Mouse (Mus musculus) limb, embryonic 12.5 days (tissue): Measurements from ENCODE around the gene Gm42906. TPM values are rescaled to one million over a fixed set of nuclear protein-coding genes. Genes with fewer than 3 reads are reported as not detected.

Experiments
- ATAC-seq: fragments of 200-750 bp; cut with Nextera tagmentation; 2 replicates; pipeline ENCODE4 v1.8.0; 2017; ENCODE audit warnings: low read depth, moderate TSS enrichment; ENCODE audit not compliant: insufficient number of reproducible peaks, insufficient read depth, low FRiP score, low TSS enrichment
- H3K27ac ChIP-seq: fragments of 300-500 bp; sonication (generic); 2 replicates; pipeline ENCODE4 v1.5.1; 2016; ENCODE audit warnings: mild to moderate bottlenecking, moderate library complexity
- H3K27me3 ChIP-seq: fragments of 300-500 bp; sonication (generic); 2 replicates; pipeline ENCODE4 v1.6.1; 2016; ENCODE audit warnings: mild to moderate bottlenecking, moderate library complexity
- H3K36me3 ChIP-seq: fragments of 300-500 bp; sonication (generic); 2 replicates; pipeline ENCODE4 v1.6.1; 2016; ENCODE audit warnings: mild to moderate bottlenecking, moderate library complexity
- H3K4me1 ChIP-seq: fragments of 300-500 bp; sonication (generic); replicated peaks from 2 replicates; pipeline ENCODE4 v1.6.1; 2016
- H3K4me2 ChIP-seq: fragments of 300-500 bp; sonication (generic); 2 replicates; pipeline ENCODE4 v1.6.1; 2016; ENCODE audit warnings: mild to moderate bottlenecking, moderate library complexity
- H3K4me3 ChIP-seq: fragments of 300-500 bp; sonication (generic); replicated peaks from 2 replicates; pipeline ENCODE4 v1.5.1; 2016; ENCODE audit warnings: mild to moderate bottlenecking
- H3K9ac ChIP-seq: fragments of 300-500 bp; sonication (generic); replicated peaks from 2 replicates; pipeline ENCODE4 v1.6.1; 2016; ENCODE audit warnings: mild to moderate bottlenecking, moderate library complexity
- H3K9me3 ChIP-seq: fragments of 300-500 bp; sonication (generic); 2 replicates; pipeline ENCODE4 v1.6.1; 2016; ENCODE audit warnings: mild to moderate bottlenecking, moderate library complexity
- WGBS: fragments of 180-500 bp; shearing (Covaris S2); methylation state at CpG from one replicate; pipeline ENCODE4 v1.1.7; 2016; 5-methylcytosine and 5-hydroxymethylcytosine counted together
- polyA plus RNA-seq: library from polyadenylated mRNA; unstranded; fragments of >200 nt; fragmentation: Nextera tagmentation; extraction: Ambion mirVana; gene quantifications from 2 replicates; pipeline ENCODE4 v1.2.1, GENCODE M21; 2016

The Gm42906 gene
- polyA plus RNA-seq, 1 experiment from 2014 or later: not detected

DNA sequence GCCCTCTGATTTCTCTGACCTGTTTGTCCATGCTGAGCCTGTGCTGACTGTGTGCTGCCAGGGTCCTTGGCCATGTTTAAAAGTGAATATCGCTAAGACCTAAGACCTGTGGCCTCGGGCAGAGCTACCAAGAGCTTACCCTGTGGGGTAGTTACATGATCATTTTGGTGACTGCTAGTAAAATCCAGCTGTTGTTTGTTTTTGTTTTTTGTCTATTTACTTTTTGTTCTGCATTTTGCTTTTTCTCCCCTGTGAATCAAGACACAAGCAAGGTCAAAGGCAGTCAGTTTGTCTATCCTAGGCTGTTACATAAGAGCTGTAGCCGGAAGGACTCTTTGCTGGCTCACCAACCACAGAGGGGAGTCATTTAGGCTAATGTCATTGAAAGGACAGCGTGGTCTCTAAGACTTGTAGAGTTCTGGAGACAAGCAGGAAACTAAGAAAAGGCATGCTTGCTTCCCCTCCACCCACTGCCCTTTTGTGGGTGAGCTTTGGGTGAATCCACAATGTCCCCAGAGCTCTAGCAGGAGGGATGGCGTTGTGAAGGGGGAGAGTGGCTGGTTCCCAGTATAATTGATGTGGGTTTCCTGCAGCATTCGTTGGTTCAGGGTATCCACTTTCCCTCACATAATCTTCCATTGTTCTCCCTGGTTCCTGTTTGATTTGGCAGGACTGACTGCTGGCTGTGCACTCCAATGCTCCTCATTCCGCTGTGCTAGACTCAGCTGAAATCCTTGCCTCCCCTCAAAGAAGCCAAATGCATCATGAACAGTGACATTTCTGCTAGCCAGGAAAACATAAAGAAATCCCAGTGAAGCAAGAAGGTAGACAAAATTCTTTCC lies 33.9 kb downstream of the Gm42906 start:
- H3K27ac ChIP-seq: peak overlapping the region; percentile 64; the same call in 1 of the 2 replicates
- no peak overlapping the region for H3K4me2 ChIP-seq
- 68% methylated on average over 7 of the region's 7 CpGs for WGBS
- H3K36me3 ChIP-seq: no peaks in the 10 kb centered on the region
- no peak for ATAC-seq
- H3K4me3 ChIP-seq: no peak overlapping the region
- H3K4me1 ChIP-seq: peaks cover 4% of the 10 kb centered on the region
- no peaks in the 10 kb centered on the region for H3K9me3 ChIP-seq
- no peaks in the 10 kb centered on the region for H3K27me3 ChIP-seq
- no peak overlapping the region for H3K9ac ChIP-seq

DNA sequence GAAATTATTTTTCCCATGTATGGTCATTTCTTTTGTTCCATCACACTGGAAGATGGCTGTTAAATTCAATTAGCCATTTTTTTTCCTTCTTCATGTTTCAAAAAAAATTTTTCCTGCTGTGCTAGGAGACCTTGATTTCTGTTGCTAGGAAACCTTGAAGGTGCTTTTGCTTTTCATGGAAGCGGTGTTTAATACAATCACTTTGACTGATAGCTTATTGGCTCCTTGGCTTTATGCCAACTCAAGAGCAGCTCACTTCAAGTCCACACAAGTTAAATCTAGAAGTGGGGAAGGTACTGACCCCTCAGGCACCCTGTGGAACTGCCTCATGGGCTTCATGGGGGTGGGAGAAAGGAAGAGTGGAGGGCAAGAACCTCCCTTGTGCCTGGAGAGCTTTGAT lies 38.1 kb downstream of the Gm42906 start:
- Histone ChIP-seq H3K4me2 (no peak overlapping the region), H3K27ac (no peak overlapping the region), H3K36me3 (no peaks in the 10 kb centered on the region), H3K9me3 (no peaks in the 10 kb centered on the region), H3K27me3 (no peaks in the 10 kb centered on the region), H3K9ac (no peak overlapping the region), H3K4me1 (peaks cover 4% of the 10 kb centered on the region), H3K4me3 (no peak overlapping the region)
- WGBS: 85% methylated on average over 1 of the region's 1 CpGs
- ATAC-seq: no peak; the same call in 1 of the 2 replicates

DNA sequence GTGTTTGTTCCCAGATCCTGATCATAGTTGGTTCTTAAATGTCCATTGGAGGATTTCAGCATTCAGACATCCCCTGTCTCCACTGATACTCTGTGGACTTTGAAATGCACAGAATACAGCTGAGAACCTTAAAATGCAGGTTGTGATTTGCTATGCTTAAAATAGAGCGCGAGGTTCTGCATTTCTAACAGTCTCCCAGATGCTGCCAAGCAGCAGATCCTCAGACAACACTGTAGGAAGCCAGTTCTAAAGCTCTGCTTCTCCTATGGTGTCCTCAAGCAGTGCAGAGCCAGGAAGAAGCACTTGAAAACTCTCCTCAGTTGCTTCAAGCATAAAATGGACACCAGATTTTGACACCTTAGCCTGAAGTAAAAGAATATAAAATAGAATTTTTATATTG lies 48.1 kb downstream of the Gm42906 start:
- Histone ChIP-seq H3K27me3 (no peaks in the 10 kb centered on the region), H3K4me3 (no peak overlapping the region), H3K9ac (no peak overlapping the region), H3K4me1 (no peaks in the 10 kb centered on the region), H3K36me3 (no peaks in the 10 kb centered on the region), H3K4me2 (no peak overlapping the region), H3K27ac (no peak overlapping the region), H3K9me3 (no peaks in the 10 kb centered on the region)
- ATAC-seq: no peak
- WGBS: 82% methylated on average over 2 of the region's 2 CpGs

DNA sequence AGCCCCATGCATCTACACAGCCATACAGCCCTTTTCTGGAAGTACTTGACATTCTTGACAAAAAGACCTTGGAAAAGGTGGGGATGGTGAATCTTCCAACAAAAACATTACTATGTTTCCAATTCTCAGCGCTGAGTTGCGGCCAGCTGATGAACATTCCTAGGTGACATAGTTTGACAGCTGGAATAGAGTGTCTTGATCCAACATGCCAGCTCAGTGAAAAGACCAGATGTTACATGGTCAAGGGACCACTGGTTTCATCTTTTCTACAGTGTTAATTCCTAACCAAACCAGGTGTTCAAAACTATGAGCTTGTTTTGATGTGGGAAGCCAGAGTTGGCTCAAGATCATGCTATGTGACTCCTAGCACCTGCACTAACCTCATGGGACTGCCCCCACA lies 48.8 kb downstream of the Gm42906 start:
- H3K27ac ChIP-seq: no peak overlapping the region
- no peak overlapping the region for H3K9ac ChIP-seq
- no peaks in the 10 kb centered on the region for H3K9me3 ChIP-seq
- ATAC-seq: no peak
- WGBS: 69% methylated on average over 2 of the region's 2 CpGs
- H3K4me3 ChIP-seq: no peak overlapping the region
- no peaks in the 10 kb centered on the region for H3K27me3 ChIP-seq
- H3K4me2 ChIP-seq: no peak overlapping the region
- no peaks in the 10 kb centered on the region for H3K36me3 ChIP-seq
- no peaks in the 10 kb centered on the region for H3K4me1 ChIP-seq

DNA sequence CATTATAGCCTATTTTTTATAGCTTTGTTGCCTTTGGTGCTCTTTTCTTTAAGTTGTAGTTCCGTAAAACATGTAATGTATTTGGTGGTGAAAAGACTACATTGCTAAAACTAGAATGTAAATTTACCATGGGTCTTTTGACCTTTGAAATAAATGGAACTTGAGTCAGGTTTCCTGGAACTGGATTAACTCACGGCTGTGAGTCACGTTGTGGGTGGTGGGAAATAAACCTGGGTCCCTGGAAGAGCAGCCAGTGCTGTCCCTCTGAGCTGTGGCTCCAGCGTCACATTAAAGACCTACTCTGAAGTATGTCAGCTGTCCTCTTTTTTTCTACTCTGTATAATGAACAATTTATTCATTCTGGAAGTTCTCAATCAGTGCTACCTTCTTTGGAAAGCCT lies 51.0 kb downstream of the Gm42906 start:
- H3K4me3 ChIP-seq: no peak overlapping the region
- H3K4me1 ChIP-seq: no peaks in the 10 kb centered on the region
- H3K4me2 ChIP-seq: no peak overlapping the region
- no peak overlapping the region for H3K9ac ChIP-seq
- no peak for ATAC-seq
- no peaks in the 10 kb centered on the region for H3K36me3 ChIP-seq
- no peak overlapping the region for H3K27ac ChIP-seq
- WGBS: 71% methylated on average over 4 of the region's 4 CpGs
- H3K27me3 ChIP-seq: no peaks in the 10 kb centered on the region
- no peaks in the 10 kb centered on the region for H3K9me3 ChIP-seq

DNA sequence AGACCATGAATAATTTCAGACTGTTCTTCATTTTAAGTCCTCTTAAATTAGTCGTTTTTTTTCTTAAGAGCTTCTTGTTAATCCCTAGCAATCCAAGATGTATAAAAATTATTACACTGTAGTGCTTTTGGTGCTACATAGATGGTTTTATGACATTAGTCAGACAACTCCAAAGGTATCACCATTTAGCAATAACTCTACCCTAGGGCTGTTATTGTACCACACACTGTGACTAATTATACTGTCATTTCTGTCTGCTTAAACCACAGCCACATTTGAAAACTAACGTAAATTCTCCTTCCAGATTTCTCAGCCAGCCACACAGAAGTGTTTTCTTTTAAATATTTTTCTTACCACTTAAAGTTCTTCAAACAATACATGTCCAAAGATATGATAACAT lies 53.1 kb downstream of the Gm42906 start:
- Histone ChIP-seq H3K9ac (no peak overlapping the region), H3K9me3 (no peaks in the 10 kb centered on the region), H3K36me3 (no peaks in the 10 kb centered on the region), H3K4me1 (no peaks in the 10 kb centered on the region), H3K4me3 (no peak overlapping the region), H3K27me3 (no peaks in the 10 kb centered on the region), H3K27ac (no peak overlapping the region), H3K4me2 (no peak overlapping the region)
- no peak for ATAC-seq
- WGBS: 67% methylated on average over 2 of the region's 2 CpGs

DNA sequence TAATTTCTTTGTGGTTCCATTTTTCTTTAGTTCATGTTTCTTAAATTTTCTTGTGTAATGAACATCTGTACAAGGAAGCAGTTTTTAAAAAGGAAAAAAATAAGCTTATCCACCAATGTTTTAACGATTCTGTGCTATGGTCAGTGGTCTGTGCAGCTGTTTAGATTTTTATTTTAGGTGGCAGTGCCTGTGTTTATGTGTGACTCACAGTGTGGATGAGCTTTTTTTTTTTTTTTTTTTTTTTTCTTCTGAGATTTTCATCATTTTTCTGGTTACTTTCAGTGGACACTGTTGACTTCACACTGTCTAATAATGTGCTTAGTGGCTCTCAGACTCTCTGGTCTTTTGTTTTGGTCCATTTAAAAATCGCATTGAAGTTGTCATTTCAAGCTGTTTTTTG lies 56.8 kb downstream of the Gm42906 start:
- 88% methylated on average over 2 of the region's 2 CpGs for WGBS
- Histone ChIP-seq H3K27me3 (no peaks in the 10 kb centered on the region), H3K4me1 (peaks cover 14% of the 10 kb centered on the region), H3K27ac (no peak overlapping the region), H3K9ac (no peak overlapping the region), H3K36me3 (no peaks in the 10 kb centered on the region), H3K9me3 (no peaks in the 10 kb centered on the region), H3K4me2 (no peak overlapping the region), H3K4me3 (no peak overlapping the region)
- ATAC-seq: no peak

DNA sequence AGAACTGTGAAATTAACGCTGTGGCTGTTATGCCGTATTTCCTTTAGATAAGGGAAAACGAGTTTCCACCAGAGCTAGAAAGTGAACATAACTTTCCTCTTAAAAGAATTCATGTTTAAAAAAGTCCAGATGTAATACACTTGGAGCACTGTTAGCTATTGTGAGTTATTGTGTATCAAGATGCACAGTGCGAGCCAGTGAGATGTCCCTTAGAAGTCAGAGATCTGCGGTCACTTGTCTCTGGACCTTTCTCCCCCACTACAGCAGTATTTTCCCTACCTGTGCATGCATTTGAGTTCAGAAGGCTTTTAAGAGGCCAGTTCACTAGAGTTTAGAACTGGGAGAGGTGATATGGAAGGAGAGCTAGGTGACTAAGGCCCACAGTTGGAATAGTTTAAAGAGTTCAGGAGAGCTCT lies 58.6 kb downstream of the Gm42906 start:
- H3K4me3 ChIP-seq: peak overlapping the region; percentile 53
- peaks cover 14% of the 10 kb centered on the region for H3K4me1 ChIP-seq
- H3K36me3 ChIP-seq: no peaks in the 10 kb centered on the region
- peak overlapping the region; percentile 98 for H3K27ac ChIP-seq
- H3K9me3 ChIP-seq: no peaks in the 10 kb centered on the region
- peak overlapping the region; percentile 64 for H3K4me2 ChIP-seq
- peak overlapping the region; percentile 76 for H3K9ac ChIP-seq
- no peaks in the 10 kb centered on the region for H3K27me3 ChIP-seq
- WGBS: 60% methylated on average over 5 of the region's 5 CpGs
- ATAC-seq: no peak

DNA sequence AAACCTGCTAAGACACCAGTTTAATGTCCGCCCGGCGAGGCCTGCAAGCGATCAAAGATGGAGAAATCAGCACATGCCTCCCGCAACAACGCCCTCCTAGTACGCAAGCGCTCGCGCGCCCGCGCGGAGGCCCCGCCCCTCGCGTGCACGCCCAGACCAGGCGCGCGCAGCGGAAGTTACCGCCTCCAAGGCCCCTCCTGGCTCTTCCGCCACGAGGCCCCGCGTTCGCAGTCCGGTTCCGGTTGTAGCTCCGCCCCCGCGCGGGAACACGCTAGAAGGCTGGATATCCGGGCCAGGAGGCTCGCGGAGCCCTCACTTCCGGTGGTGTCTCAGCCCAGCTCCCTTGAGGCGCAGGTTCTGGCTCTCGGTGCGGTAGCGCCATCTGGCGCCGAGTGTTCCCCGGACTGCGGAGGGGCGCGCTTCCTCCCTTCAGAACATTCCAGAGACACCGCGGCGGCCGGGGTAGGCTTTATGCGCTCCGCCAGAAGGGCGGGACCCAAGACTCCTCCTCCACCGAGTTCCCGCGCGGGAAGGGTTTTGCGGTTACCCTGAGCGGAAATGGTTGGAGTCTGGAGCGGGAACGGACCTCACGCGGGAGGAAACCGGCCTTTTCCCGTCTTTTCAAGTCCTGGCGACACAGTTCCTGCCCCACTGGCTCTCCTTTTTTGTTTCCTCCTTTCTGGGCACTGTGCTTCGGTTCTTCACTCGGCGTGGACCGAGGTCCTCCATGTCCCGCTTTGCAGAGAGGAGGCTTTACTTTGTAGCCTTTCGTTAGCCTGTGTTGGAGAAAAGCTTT lies 59.4 kb downstream of the Gm42906 start:
- Histone ChIP-seq H3K27ac (peak overlapping the region; percentile 98), H3K9ac (peak overlapping the region; percentile 76), H3K27me3 (no peaks in the 10 kb centered on the region), H3K36me3 (no peaks in the 10 kb centered on the region), H3K9me3 (no peaks in the 10 kb centered on the region), H3K4me2 (peak overlapping the region; percentile 64), H3K4me3 (peak overlapping the region; percentile 53), H3K4me1 (peaks cover 14% of the 10 kb centered on the region)
- 1% methylated on average over 75 of the region's 75 CpGs for WGBS
- peak; percentile 98 for ATAC-seq

DNA sequence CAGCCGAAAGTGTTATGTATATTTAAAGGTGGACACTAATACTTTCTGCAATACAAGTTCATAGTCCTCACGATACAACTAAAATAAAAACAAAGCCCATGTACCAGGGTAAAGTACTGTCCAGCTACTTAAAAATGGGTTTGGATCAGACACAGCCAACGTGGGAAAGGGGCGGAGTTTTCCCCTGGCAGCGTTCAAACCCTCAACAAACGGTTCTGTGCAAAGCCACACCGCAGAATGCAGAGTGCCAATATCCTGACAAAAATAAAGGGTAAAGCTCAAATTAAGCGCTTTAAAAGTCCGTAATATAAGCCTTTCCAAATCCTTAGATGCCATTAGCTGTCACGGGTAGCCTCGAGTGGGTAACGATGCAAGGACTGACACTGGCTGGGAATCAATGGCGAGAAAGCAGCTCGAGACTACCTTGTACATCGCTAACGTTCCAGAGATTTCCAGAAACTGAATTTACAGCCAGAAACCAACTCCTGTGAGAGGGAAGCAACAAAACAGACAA lies 60.0 kb downstream of the Gm42906 start:
- Histone ChIP-seq H3K9ac (peak overlapping the region; percentile 59), H3K4me1 (peaks cover 14% of the 10 kb centered on the region)
- WGBS: 9% methylated on average over 16 of the region's 16 CpGs

DNA sequence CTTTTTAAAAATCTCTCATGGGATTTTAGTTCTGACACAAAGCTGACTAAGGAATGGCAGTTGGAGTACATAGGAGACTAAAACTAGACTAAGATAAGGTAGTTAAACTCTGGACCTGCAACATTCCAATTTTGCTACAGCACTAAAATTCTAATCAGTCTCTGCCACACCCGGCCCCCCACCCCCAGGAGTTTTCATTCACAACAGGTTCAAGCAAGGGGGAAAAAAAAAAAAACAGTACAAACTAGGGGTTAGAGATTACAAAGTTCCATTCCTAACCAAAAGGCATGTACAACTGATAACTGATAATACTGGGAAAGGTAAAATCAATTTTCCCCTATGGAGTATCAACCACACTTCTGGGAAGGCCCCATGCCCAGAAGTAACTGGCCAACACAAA lies 60.6 kb downstream of the Gm42906 start:
- 87% methylated on average over 1 of the region's 1 CpGs for WGBS
- Histone ChIP-seq H3K36me3 (no peaks in the 10 kb centered on the region), H3K4me2 (peak overlapping the region; percentile 64), H3K4me3 (peak overlapping the region; percentile 53), H3K9me3 (no peaks in the 10 kb centered on the region), H3K27ac (0 out of 2 replicates have a peak overlapping the region, but pooled peaks have one; percentile 98), H3K9ac (peak overlapping the region; percentile 59; the same call in 1 of the 2 replicates), H3K4me1 (peaks cover 14% of the 10 kb centered on the region), H3K27me3 (no peaks in the 10 kb centered on the region)
- no peak for ATAC-seq

More for the DNA sequence above, 60.0 kb downstream of the Gm42906 start:
- Histone ChIP-seq H3K4me3 (peak overlapping the region; percentile 53), H3K27ac (peak overlapping the region; percentile 98), H3K4me2 (peak overlapping the region; percentile 64), H3K27me3 (no peaks in the 10 kb centered on the region), H3K9me3 (no peaks in the 10 kb centered on the region), H3K36me3 (no peaks in the 10 kb centered on the region)
- ATAC-seq: peak; percentile 22
